Mouse (Mus musculus) lung, adult 2 months (tissue): ENCODE results near the gene Klhl29.

Experiments used
- CTCF ChIP-seq: fragments of 200-500 bp; IDR thresholded peaks from 2 replicates; pipeline ENCODE4 v1.5.1; 2011; ENCODE audit warnings: mild to moderate bottlenecking, low read length, control low read depth; ENCODE audit not compliant: insufficient read depth
- POLR2A ChIP-seq: fragments of 200-500 bp; IDR thresholded peaks from 2 replicates; pipeline ENCODE4 v1.6.1; 2011; ENCODE audit warnings: low read depth, mild to moderate bottlenecking, control low read depth, low read length, borderline replicate concordance; ENCODE audit errors: extremely low read depth

DNA sequence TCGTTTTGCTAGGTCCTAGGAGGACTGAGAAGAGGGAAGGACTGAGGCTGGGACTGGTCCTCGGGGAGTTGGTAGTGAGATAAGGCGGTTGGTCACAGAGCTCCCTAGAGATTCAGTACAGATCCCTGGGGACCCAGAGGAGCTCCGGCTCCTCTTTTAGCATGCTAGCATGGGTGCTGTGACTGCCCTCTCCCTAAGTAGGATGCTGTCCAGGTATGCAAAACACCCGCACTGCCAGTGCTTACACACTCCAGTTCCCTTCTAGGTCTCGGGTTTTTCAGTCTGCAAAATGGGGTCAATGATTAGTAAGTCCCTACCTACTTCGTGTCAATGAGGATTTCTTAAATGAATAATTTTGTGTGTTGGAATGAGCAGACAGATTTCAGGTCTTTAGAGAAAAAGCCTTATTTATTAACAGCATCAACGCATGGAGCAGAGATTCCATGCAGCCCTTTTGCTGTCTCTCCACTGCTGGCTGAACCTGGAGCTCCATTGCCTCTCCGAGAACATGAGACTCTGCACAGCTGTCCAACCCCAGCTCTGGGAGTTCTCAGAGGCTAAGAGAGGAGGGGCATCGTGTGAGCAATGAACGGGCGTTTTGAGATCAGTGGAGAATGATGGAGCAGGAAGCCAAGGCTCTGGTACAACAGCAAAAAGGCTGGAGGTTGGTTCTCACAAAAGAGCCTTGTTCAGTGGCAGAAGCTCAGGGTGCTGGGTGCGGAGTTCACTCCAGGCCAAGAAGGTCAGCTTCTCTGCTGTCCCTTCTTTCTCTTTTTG is 36.5 kb upstream of the Klhl29 start:
- no peak for TF ChIP-seq CTCF
- TF ChIP-seq POLR2A, result no peak
